Mouse (Mus musculus): ENCODE data around the gene Mfsd12.

GRCm38 (mm10) chr10:81323141-81323775 is 34.0 kb upstream of the Mfsd12 start:
- TF ChIP-seq CTCF (IDR thresholded peaks at IDR 0.05; ENCODE audit: control insufficient read depth, insufficient read depth, insufficient read length) (no peak), MAX (IDR thresholded peaks at IDR 0.05) (no peak), CEBPB (IDR thresholded peaks at IDR 0.05; ENCODE audit: low read depth) (no peak)

Data from C2C12 (cell line).